Mouse (Mus musculus) G1E-ER4 (cell line): ENCODE results near the gene Nkd2. TPM values are rescaled to one million over a fixed set of nuclear protein-coding genes. Genes with fewer than 3 reads are reported as not detected.

Experiments used
- GATA1 ChIP-seq: IDR thresholded peaks from one replicate; pipeline ENCODE4 v1.8.0; 2012; ENCODE audit warnings: low read length, inconsistent platforms
- polyA plus RNA-seq: library from polyadenylated mRNA; stranded (reverse); fragments of >175 nt; gene quantifications from 2 replicates; pipeline ENCODE4 v1.2.3, GENCODE M21; 2012

Nkd2 gene
- polyA plus RNA-seq, 1 experiment = not detected

DNA sequence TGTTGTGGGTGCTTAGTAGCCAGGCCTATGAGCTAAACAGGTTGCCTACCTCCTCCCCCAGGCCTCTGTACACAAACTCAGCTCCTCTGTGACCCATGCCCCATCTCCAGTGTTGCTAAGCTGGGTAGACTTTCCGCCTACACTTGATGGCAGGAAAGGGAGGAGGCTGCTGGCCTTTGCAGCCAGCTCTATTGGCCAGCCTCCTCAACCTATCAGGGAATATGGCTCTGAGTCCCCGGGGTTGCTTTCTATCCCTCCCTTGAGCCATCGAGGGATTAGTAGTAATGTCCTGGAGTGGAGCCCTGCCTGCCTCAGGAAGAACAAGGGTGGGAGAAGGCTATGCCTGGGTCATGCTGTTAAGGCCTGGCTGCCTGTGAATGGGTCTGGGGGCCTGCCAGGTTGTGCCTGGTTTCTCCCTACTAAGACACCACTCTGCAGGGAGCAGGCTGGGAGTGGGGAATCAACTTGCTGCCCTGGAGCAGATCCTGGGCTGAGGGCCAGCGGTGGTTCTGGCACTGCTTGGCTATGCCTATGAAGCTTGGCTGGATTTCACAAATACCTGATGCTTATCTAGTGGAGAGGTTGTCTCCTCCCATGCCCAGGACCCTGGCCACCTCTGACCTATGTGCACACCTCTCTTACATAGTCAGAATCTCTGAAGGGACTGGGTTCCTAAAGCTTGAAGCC, 73.8 kb downstream of the Nkd2 start:
- no peak for TF ChIP-seq GATA1

DNA sequence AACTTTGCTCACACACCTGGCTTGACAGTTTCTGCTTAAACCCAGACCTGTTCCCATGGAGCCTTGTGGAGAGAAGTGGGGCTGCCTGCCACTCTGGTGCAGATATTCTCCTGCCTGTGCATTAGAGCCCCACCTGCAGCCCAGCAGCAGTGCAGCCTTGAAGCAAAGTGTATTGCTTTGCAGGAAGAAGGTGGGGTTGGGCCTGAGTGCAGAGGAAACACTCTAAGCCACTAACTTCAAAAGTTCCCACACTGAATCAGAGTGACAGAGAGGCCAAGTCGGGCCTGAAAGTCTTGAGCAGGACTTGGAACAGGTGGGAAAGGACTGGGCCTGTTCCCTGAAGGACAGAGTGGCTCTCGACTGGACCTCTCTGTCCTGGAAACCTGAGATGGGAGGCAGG, 74.8 kb downstream of the Nkd2 start:
- TF ChIP-seq GATA1 = no peak

DNA sequence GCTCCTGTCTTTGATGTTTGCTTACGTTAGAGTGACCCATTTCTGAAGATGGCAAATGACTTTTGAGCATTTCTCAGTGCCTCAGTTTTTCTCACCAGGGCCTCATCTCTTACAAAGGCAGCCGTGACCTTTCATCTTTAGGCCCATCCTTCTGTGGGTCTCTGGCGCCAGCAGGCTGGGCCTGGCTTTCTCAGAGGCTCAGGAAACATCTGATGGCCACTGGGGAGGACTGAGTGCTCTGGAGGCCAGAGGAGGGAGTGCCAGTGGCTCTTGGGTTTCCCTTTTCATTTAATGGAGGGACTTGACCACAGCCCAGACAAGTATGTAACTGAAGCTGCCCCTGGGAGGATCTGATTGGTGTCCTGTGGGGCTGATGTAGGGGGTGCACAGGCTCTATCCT, 76.3 kb downstream of the Nkd2 start:
- TF ChIP-seq GATA1 = no peak

DNA sequence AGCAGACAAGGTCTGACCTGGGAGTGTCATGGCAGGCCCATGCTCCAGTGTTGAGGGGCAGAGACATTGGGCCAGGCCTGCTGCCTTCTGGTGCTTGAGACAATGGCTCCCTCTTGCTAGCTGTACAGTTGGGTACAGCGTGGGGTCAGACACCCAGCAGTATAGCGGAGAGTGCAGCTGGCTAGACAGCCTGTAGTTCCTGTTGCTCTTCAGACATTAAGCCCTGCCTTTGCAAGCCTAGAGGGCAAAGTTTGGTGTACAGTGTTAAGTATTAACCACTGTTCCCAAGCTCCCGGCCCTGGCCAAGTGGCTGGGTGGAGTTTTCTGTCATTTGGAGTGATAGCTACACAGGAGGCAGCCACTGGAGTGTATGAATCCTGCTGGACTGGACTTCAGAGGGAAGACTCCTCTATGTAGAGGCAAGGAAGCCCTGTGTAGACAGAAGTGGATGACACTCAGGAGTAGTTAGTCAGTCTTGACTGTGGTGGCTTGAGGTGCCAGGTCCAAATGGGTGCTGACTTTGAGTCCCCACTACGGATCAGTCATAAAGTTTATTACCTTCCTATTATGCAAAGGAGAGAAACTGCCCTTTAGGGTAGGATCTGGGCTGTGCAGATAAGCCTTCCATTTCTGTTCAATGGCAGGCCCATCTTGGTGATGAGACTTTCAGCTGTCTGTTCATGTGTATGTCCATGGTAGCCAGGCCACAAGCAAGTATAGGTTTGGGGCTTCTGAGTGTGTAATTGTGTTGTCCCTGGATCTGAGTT, 77.3 kb downstream of the Nkd2 start:
- no peak for TF ChIP-seq GATA1

Other genes starting within 250 kb of the Nkd2 start
- 39.0 and 49.2 TPM in 2 replicates for gene Clptm1l, start 243.6 kb downstream of the Nkd2 start, polyA plus RNA-seq
- not detected in 2 replicates for gene Tert, start 220.7 kb downstream of the Nkd2 start, polyA plus RNA-seq
- gene Slc6a18, start 169.6 kb downstream of the Nkd2 start, polyA plus RNA-seq = not detected in 2 replicates
- gene Slc6a19, start 142.8 kb downstream of the Nkd2 start, polyA plus RNA-seq = not detected in 2 replicates
- 0.02 and 0.04 TPM in 2 replicates for gene Slc12a7, start 114.5 kb downstream of the Nkd2 start, polyA plus RNA-seq
- 3.9 and 5.4 TPM in 2 replicates for gene Trip13, start 90.2 kb upstream of the Nkd2 start, polyA plus RNA-seq
- gene Brd9, start 90.2 kb upstream of the Nkd2 start, polyA plus RNA-seq = 14.4 and 20.9 TPM in 2 replicates
- gene Zdhhc11, start 116.2 kb upstream of the Nkd2 start, polyA plus RNA-seq = not detected in 2 replicates
- not detected in 2 replicates for gene Tppp, start 161.8 kb upstream of the Nkd2 start, polyA plus RNA-seq
- 0.77 and 4.1 TPM in 2 replicates for gene Cep72, start 214.7 kb upstream of the Nkd2 start, polyA plus RNA-seq